Mouse (Mus musculus) MEL (cell line): ENCODE measurements around the gene Pygo1. TPM values are rescaled to one million over a fixed set of nuclear protein-coding genes. Genes with fewer than 3 reads are reported as not detected.
A peak's percentile ranks its signal among the peaks of the same experiment; 100 is the strongest.

Experiments used
- DNase-seq: peaks from one replicate; pipeline ENCODE4 v3.0.0; 2011; ENCODE audit warnings: low read depth, low spot score
- H3K27ac ChIP-seq: 2 replicates; pipeline ENCODE4 v1.5.1; 2012; ENCODE audit warnings: low read depth, mild to moderate bottlenecking, control low read depth, low read length, moderate library complexity; ENCODE audit not compliant: control insufficient read depth
- H3K27me3 ChIP-seq, 2 experiments: fragments of 150-350 bp in 1 of 2; sonication (generic) in 1 of 2; 2 replicates each; pipeline ENCODE4 v1.6.1; 2012; ENCODE audit warnings: low read length in 2 of 2, mild to moderate bottlenecking in 2 of 2, improper control_type of control experiment in 1 of 2, moderate library complexity in 1 of 2; ENCODE audit not compliant: insufficient read depth in 2 of 2, control insufficient read depth in 1 of 2
- H3K36me3 ChIP-seq, 2 experiments: 2 replicates each; pipeline ENCODE4 v1.6.1; 2012 to 2014; ENCODE audit warnings: low read length in 2 of 2, improper control_type of control experiment in 1 of 2, inconsistent platforms in 1 of 2, mild to moderate bottlenecking in 1 of 2; ENCODE audit not compliant: insufficient read depth in 2 of 2, control insufficient read depth in 1 of 2
- H3K4me1 ChIP-seq, 2 experiments: fragments of 150-350 bp in 1 of 2; sonication (generic) in 1 of 2; 2 replicates each; pipeline ENCODE4 v1.6.1; 2012; ENCODE audit warnings: low read length in 2 of 2, improper control_type of control experiment in 1 of 2, mild to moderate bottlenecking in 1 of 2; ENCODE audit not compliant: insufficient read depth in 2 of 2, control insufficient read depth in 1 of 2
- H3K4me3 ChIP-seq, 2 experiments: fragments of 150-350 bp in 1 of 2; sonication (generic) in 1 of 2; 2 replicates each; pipeline ENCODE4 v1.5.1; 2012; ENCODE audit warnings: low read depth in 2 of 2, low read length in 2 of 2, mild to moderate bottlenecking in 2 of 2, moderate library complexity in 2 of 2, control low read depth in 1 of 2, improper control_type of control experiment in 1 of 2; ENCODE audit not compliant: control insufficient read depth in 1 of 2, insufficient read depth in 1 of 2
- H3K79me2 ChIP-seq: 2 replicates; pipeline ENCODE4 v1.6.1; 2012; ENCODE audit warnings: mild to moderate bottlenecking, low read length, moderate library complexity; ENCODE audit not compliant: control insufficient read depth, poor library complexity, insufficient read depth
- H3K9ac ChIP-seq: 2 replicates; pipeline ENCODE4 v1.6.1; 2012; ENCODE audit warnings: low read depth, mild to moderate bottlenecking, control low read depth, low read length, moderate library complexity; ENCODE audit not compliant: control insufficient read depth, poor library complexity, severe bottlenecking
- H3K9me3 ChIP-seq: fragments of 150-350 bp; sonication (generic); replicated peaks from 2 replicates; pipeline ENCODE4 v1.6.1; 2012; ENCODE audit warnings: mild to moderate bottlenecking, low read length, improper control_type of control experiment, moderate library complexity; ENCODE audit not compliant: insufficient read depth
- CHD1 ChIP-seq: IDR thresholded peaks from 2 replicates; pipeline ENCODE4 v1.6.1; 2012; ENCODE audit warnings: low read depth, mild to moderate bottlenecking, inconsistent platforms, low read length, improper control_type of control experiment
- EP300 ChIP-seq, 2 experiments: IDR thresholded peaks; 2 replicates each; pipeline ENCODE4 v1.6.1; 2011; ENCODE audit warnings: improper control_type of control experiment in 2 of 2, low read length in 2 of 2, low read depth in 1 of 2, mild to moderate bottlenecking in 1 of 2
- ETS1 ChIP-seq: IDR thresholded peaks from 2 replicates; pipeline ENCODE4 v1.6.1; 2012; ENCODE audit warnings: low read depth, mild to moderate bottlenecking, inconsistent platforms, low read length, improper control_type of control experiment, moderate library complexity
- GABPA ChIP-seq: IDR thresholded peaks from 2 replicates; pipeline ENCODE4 v1.6.1; 2012; ENCODE audit warnings: low read depth, mild to moderate bottlenecking, inconsistent platforms, low read length, improper control_type of control experiment, moderate library complexity
- GATA1 ChIP-seq: IDR thresholded peaks from 2 replicates; pipeline ENCODE4 v1.6.1; 2011; ENCODE audit warnings: low read depth, low read length, improper control_type of control experiment
- KAT2A ChIP-seq: conservative IDR thresholded peaks from 2 replicates; pipeline ENCODE4 v1.6.1; 2012; ENCODE audit warnings: low read depth, low read length, improper control_type of control experiment, inconsistent platforms
- MAFK ChIP-seq: IDR thresholded peaks from 2 replicates; pipeline ENCODE4 v1.6.1; 2011; ENCODE audit warnings: low read depth, mild to moderate bottlenecking, low read length, improper control_type of control experiment, borderline replicate concordance
- MAZ ChIP-seq: IDR thresholded peaks from 2 replicates; pipeline ENCODE4 v1.6.1; 2012; ENCODE audit warnings: low read depth, mild to moderate bottlenecking, inconsistent platforms, low read length, improper control_type of control experiment
- NELFE ChIP-seq: IDR thresholded peaks from 2 replicates; pipeline ENCODE4 v1.6.1; 2011; ENCODE audit warnings: low read depth, low read length, improper control_type of control experiment
- POLR2A ChIP-seq, 2 experiments: IDR thresholded peaks; 2 replicates each; pipeline ENCODE4 v1.6.1; 2011 to 2012; ENCODE audit warnings: low read length in 2 of 2, mild to moderate bottlenecking in 2 of 2, control low read depth in 1 of 2, improper control_type of control experiment in 1 of 2, low read depth in 1 of 2, moderate library complexity in 1 of 2; ENCODE audit not compliant: control insufficient read depth in 1 of 2, insufficient read depth in 1 of 2, poor library complexity in 1 of 2
- POLR2AphosphoS2 ChIP-seq: IDR thresholded peaks from 2 replicates; pipeline ENCODE4 v1.6.1; 2011; ENCODE audit warnings: low read length, improper control_type of control experiment
- SIN3A ChIP-seq: IDR thresholded peaks from 2 replicates; pipeline ENCODE4 v1.6.1; 2012; ENCODE audit warnings: low read length, improper control_type of control experiment, inconsistent platforms
- ZC3H11A ChIP-seq: IDR thresholded peaks from 2 replicates; pipeline ENCODE4 v1.6.1; 2012; ENCODE audit warnings: low read depth, mild to moderate bottlenecking, inconsistent platforms, low read length, improper control_type of control experiment
- polyA plus RNA-seq, 2 experiments: library from polyadenylated mRNA; stranded (reverse) in 1 of 2; unstranded in 1 of 2; fragments of >175 nt in 1 of 2; fragments of >200 nt in 1 of 2; gene quantifications; 2 replicates each; pipeline versions ENCODE4 v1.2.1 to v1.2.4; 2012; ENCODE audit warnings: low replicate concordance in 2 of 2, low read depth in 1 of 2; ENCODE audit not compliant: insufficient read length in 2 of 2, insufficient read depth in 1 of 2, missing spikeins in 1 of 2
- total RNA-seq: library from RNA; depleted of rRNA; stranded (reverse); fragments of 300-350 nt; gene quantifications from 2 replicates; pipeline ENCODE4 v1.2.3, GENCODE M21; 2012

Pygo1 gene
- total and polyA plus RNA-seq, 3 experiments, result not detected

GRCm38 (mm10) chr9:72880225-72880960 is 45.1 kb upstream of the Pygo1 start:
- peaks cover 1 to 3% of the 10 kb centered on the region in 2 experiments; a peak in 2 of 4 replicates for H3K27me3 ChIP-seq
- no peaks in the 10 kb centered on the region for H3K79me2 ChIP-seq
- H3K4me3 ChIP-seq, result no peak overlapping the region
- peaks cover 3 to 7% of the 10 kb centered on the region in 2 experiments; a peak in 3 of 4 replicates for H3K4me1 ChIP-seq
- peaks cover 0 to 3% of the 10 kb centered on the region in 2 experiments; a peak in 2 of 4 replicates for H3K36me3 ChIP-seq
- no peak for DNase-seq
- TF ChIP-seq NELFE, result no peak
- TF ChIP-seq ZC3H11A, result no peak
- no peak for TF ChIP-seq POLR2A (IDR thresholded peaks at IDR 0.05; ENCODE audit: control insufficient read depth in 1 of 2, insufficient read depth in 1 of 2, low read depth in 1 of 2, low read length in 2 of 2, poor library complexity in 1 of 2)
- no peak for TF ChIP-seq POLR2AphosphoS2
- no peak for TF ChIP-seq GABPA
- TF ChIP-seq SIN3A, result no peak
- H3K9me3 ChIP-seq, result no peaks in the 10 kb centered on the region
- no peak overlapping the region for H3K9ac ChIP-seq
- H3K27ac ChIP-seq, result no peak overlapping the region

GRCm38 (mm10) chr9:72881026-72881768 is 44.2 kb upstream of the Pygo1 start:
- Histone ChIP-seq H3K27me3 (peaks cover 1 to 3% of the 10 kb centered on the region in 2 experiments; a peak in 2 of 4 replicates), H3K4me3 (peak overlapping the region; percentile 0 to 26; a peak in 1 of 4 replicates), H3K9ac (no peak overlapping the region), H3K9me3 (no peaks in the 10 kb centered on the region), H3K36me3 (peaks cover 0 to 3% of the 10 kb centered on the region in 2 experiments; a peak in 2 of 4 replicates), H3K27ac (no peak overlapping the region), H3K79me2 (no peaks in the 10 kb centered on the region), H3K4me1 (peaks cover 3 to 7% of the 10 kb centered on the region in 2 experiments; a peak in 3 of 4 replicates)
- DNase-seq, result peak; percentile 47
- TF ChIP-seq MAZ, result 0 out of 2 replicates have a peak, but pooled peaks have one; percentile 6
- TF ChIP-seq MAFK, result no peak
- no peak for TF ChIP-seq GATA1
- TF ChIP-seq ETS1, result 0 out of 2 replicates have a peak, but pooled peaks have one; percentile 14
- TF ChIP-seq POLR2A (IDR thresholded peaks at IDR 0.05; ENCODE audit: control insufficient read depth in 1 of 2, insufficient read depth in 1 of 2, low read depth in 1 of 2, low read length in 2 of 2, poor library complexity in 1 of 2), result no peak
- no peak for TF ChIP-seq CHD1
- TF ChIP-seq KAT2A, result no peak
- peak in 1 of 2 experiments; percentile 36; a peak in 1 of 4 replicates for TF ChIP-seq EP300 (IDR thresholded peaks at IDR 0.05; ENCODE audit: low read depth in 1 of 2, low read length in 2 of 2)
